Mouse (Mus musculus): Measurements from ENCODE around the gene Zfhx3. TPM values are rescaled to one million over a fixed set of nuclear protein-coding genes. Genes with fewer than 3 reads are reported as not detected.

Zfhx3 gene
- polyA plus RNA-seq, 1 experiment from 2014 or later = 2.4 TPM

GRCm38 (mm10) chr8:108778063-108778462, 835.6 kb downstream of the Zfhx3 start:
- no peaks in the 10 kb centered on the region for H3K27me3 ChIP-seq (replicated peaks; ENCODE audit: control insufficient read depth, insufficient read depth, low read length)
- H3K4me1 ChIP-seq (replicated peaks; ENCODE audit: control insufficient read depth, insufficient read depth, low read length) = no peaks in the 10 kb centered on the region
- no peaks in the 10 kb centered on the region for H3K9me3 ChIP-seq (ENCODE audit: control insufficient read depth)
- H3K36me3 ChIP-seq (ENCODE audit: control insufficient read depth, insufficient read depth) = no peaks in the 10 kb centered on the region
- WGBS = 89% methylated on average over 12 of the region's 12 CpGs
- H3K9ac ChIP-seq (ENCODE audit: low read depth, low read length) = no peak overlapping the region
- H3K4me2 ChIP-seq (replicated peaks; ENCODE audit: low read depth) = no peak overlapping the region
- TF ChIP-seq CTCF (IDR thresholded peaks at IDR 0.05; ENCODE audit: low read depth) = no peak
- no peak for ATAC-seq
- no peak overlapping the region for H3K27ac ChIP-seq (ENCODE audit: low read depth, low read length)
- no peak overlapping the region for H3K4me3 ChIP-seq (ENCODE audit: low read depth, low read length)

GRCm38 (mm10) chr8:108778551-108778950, 836.1 kb downstream of the Zfhx3 start:
- TF ChIP-seq CTCF (IDR thresholded peaks at IDR 0.05; ENCODE audit: low read depth) = no peak
- Histone ChIP-seq H3K9ac (ENCODE audit: low read depth, low read length) (no peak overlapping the region), H3K4me1 (replicated peaks; ENCODE audit: control insufficient read depth, insufficient read depth, low read length) (no peaks in the 10 kb centered on the region), H3K27me3 (replicated peaks; ENCODE audit: control insufficient read depth, insufficient read depth, low read length) (no peaks in the 10 kb centered on the region), H3K4me2 (replicated peaks; ENCODE audit: low read depth) (no peak overlapping the region), H3K4me3 (ENCODE audit: low read depth, low read length) (no peak overlapping the region), H3K36me3 (ENCODE audit: control insufficient read depth, insufficient read depth) (no peaks in the 10 kb centered on the region), H3K9me3 (ENCODE audit: control insufficient read depth) (no peaks in the 10 kb centered on the region), H3K27ac (ENCODE audit: low read depth, low read length) (no peak overlapping the region)
- WGBS = 81% methylated on average over 9 of the region's 9 CpGs
- ATAC-seq = no peak

DNA sequence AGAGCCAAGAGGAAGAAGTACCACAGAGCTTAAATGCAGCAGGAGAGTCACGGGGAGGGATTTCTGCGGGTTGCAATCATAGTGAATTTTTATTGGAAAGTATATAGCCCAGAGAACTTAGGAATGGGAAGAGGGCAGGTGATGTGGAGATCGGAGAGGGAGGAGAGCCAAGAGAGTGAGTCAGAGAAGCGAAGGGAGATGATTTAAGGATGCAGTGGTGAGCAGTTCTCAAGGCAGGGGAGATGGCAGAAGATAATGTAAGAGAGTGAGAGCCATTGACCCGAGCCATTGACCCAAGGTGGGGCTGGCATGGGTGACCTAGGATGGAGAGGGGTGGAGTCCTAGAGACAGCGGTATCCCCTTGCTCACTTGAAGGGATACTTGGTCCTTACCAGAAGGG, 838.3 kb downstream of the Zfhx3 start:
- Histone ChIP-seq H3K4me3 (ENCODE audit: low read depth, low read length) (no peak overlapping the region), H3K9me3 (ENCODE audit: control insufficient read depth) (no peaks in the 10 kb centered on the region), H3K4me1 (replicated peaks; ENCODE audit: control insufficient read depth, insufficient read depth, low read length) (no peaks in the 10 kb centered on the region), H3K27ac (ENCODE audit: low read depth, low read length) (no peak overlapping the region), H3K9ac (ENCODE audit: low read depth, low read length) (no peak overlapping the region), H3K36me3 (ENCODE audit: control insufficient read depth, insufficient read depth) (no peaks in the 10 kb centered on the region), H3K27me3 (replicated peaks; ENCODE audit: control insufficient read depth, insufficient read depth, low read length) (no peaks in the 10 kb centered on the region), H3K4me2 (replicated peaks; ENCODE audit: low read depth) (no peak overlapping the region)
- ATAC-seq = no peak
- no peak for TF ChIP-seq CTCF (IDR thresholded peaks at IDR 0.05; ENCODE audit: low read depth)
- 84% methylated on average over 6 of the region's 6 CpGs for WGBS

- 61% methylated on average over 5 of the region's 5 CpGs for WGBS
- H3K9me3 ChIP-seq (ENCODE audit: control insufficient read depth) = no peaks in the 10 kb centered on the region
- no peak overlapping the region for H3K9ac ChIP-seq (ENCODE audit: low read depth, low read length)
- no peak for ATAC-seq
- H3K4me2 ChIP-seq (replicated peaks; ENCODE audit: low read depth) = no peak overlapping the region
- H3K27me3 ChIP-seq (replicated peaks; ENCODE audit: control insufficient read depth, insufficient read depth, low read length) = no peaks in the 10 kb centered on the region
- no peaks in the 10 kb centered on the region for H3K4me1 ChIP-seq (replicated peaks; ENCODE audit: control insufficient read depth, insufficient read depth, low read length)
- no peak for TF ChIP-seq CTCF (IDR thresholded peaks at IDR 0.05; ENCODE audit: low read depth)
- no peaks in the 10 kb centered on the region for H3K36me3 ChIP-seq (ENCODE audit: control insufficient read depth, insufficient read depth)
- no peak overlapping the region for H3K4me3 ChIP-seq (ENCODE audit: low read depth, low read length)
- no peak overlapping the region for H3K27ac ChIP-seq (ENCODE audit: low read depth, low read length)
Measured at GRCm38 (mm10) chr8:108781192-108781591, 838.7 kb downstream of the Zfhx3 start.

DNA sequence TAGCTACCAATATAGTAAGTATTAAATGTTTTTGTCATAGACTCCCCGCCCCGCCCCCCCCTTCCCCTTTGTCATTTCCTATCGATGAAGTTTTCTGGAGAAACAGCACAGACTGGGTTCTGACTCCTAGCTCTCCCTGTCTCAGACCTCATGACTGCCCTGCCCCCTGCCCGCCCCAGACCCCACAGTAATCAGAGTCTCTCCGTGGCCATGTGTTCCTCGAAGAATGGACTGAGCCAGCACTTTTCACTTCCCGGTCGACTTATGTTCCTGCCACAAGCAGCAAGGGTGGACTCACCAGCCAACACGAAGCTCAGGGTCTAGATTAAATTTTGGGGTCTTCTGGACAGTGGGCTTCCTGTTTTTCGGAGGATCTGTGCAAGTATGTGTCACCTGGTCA, 840.7 kb downstream of the Zfhx3 start:
- no peak overlapping the region for H3K4me2 ChIP-seq (replicated peaks; ENCODE audit: low read depth)
- no peaks in the 10 kb centered on the region for H3K36me3 ChIP-seq (ENCODE audit: control insufficient read depth, insufficient read depth)
- TF ChIP-seq CTCF (IDR thresholded peaks at IDR 0.05; ENCODE audit: low read depth) = no peak
- H3K9ac ChIP-seq (ENCODE audit: low read depth, low read length) = no peak overlapping the region
- no peaks in the 10 kb centered on the region for H3K9me3 ChIP-seq (ENCODE audit: control insufficient read depth)
- no peaks in the 10 kb centered on the region for H3K4me1 ChIP-seq (replicated peaks; ENCODE audit: control insufficient read depth, insufficient read depth, low read length)
- no peak overlapping the region for H3K4me3 ChIP-seq (ENCODE audit: low read depth, low read length)
- WGBS = 63% methylated on average over 10 of the region's 10 CpGs
- no peak overlapping the region for H3K27ac ChIP-seq (ENCODE audit: low read depth, low read length)
- ATAC-seq = no peak
- no peaks in the 10 kb centered on the region for H3K27me3 ChIP-seq (replicated peaks; ENCODE audit: control insufficient read depth, insufficient read depth, low read length)

DNA sequence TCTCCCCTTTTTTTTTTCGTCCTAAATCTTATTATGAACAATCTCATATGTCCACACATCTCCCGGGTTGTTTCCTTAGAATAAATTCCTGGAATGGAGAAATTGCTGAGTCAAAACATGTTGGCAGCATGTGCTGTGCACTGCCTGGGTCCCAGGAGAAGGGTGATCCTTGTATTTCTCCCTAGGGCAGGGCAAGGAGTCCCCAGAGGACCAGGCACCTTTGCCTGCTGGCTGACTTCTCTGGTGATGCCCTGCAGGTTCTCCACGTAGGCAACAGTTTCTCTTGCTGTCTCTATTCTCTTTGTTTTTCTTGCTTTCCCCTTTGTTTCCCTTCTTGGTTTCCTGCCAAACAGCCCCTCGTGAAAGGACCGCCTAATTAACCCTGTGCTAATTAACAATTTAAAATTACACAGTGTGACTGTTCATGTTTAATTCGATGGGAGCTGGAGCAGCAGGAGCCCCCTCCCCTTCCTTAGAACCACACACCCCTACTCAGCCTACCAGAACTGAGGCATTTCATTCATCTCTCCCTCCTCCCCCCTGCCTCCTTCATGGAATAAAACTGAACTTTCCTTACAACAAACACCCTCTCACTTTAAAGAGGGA, 845.8 kb downstream of the Zfhx3 start:
- Histone ChIP-seq H3K27me3 (replicated peaks; ENCODE audit: control insufficient read depth, insufficient read depth, low read length) (no peaks in the 10 kb centered on the region), H3K9ac (ENCODE audit: low read depth, low read length) (no peak overlapping the region), H3K9me3 (ENCODE audit: control insufficient read depth) (no peaks in the 10 kb centered on the region), H3K4me1 (replicated peaks; ENCODE audit: control insufficient read depth, insufficient read depth, low read length) (no peaks in the 10 kb centered on the region), H3K4me2 (replicated peaks; ENCODE audit: low read depth) (no peak overlapping the region), H3K36me3 (ENCODE audit: control insufficient read depth, insufficient read depth) (peaks cover 16% of the 10 kb centered on the region), H3K27ac (ENCODE audit: low read depth, low read length) (no peak overlapping the region), H3K4me3 (ENCODE audit: low read depth, low read length) (no peak overlapping the region)
- WGBS = 53% methylated on average over 6 of the region's 6 CpGs
- no peak for ATAC-seq
- no peak for TF ChIP-seq CTCF (IDR thresholded peaks at IDR 0.05; ENCODE audit: low read depth)

DNA sequence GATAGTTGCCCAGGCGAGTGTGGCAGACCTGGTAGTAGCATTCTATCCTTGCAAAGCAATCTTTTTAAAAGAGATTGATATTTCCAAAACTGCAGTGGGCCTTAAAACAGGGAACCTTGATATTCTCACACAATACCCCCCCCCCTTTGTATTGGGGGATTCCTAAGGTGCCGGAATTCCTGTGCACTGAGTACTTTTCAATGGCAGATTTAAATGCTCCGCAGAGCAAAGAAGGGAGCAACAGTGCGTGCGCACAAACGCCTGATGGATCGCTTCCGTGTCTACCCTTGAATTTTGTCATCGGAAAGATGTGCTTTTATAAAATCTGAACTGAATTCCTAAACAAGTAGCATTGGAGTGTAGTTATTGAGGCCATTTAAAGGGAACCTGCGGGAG, 846.3 kb downstream of the Zfhx3 start:
- no peak overlapping the region for H3K9ac ChIP-seq (ENCODE audit: low read depth, low read length)
- WGBS = 62% methylated on average over 10 of the region's 10 CpGs
- peaks cover 21% of the 10 kb centered on the region for H3K36me3 ChIP-seq (ENCODE audit: control insufficient read depth, insufficient read depth)
- no peak for TF ChIP-seq CTCF (IDR thresholded peaks at IDR 0.05; ENCODE audit: low read depth)
- no peak overlapping the region for H3K4me2 ChIP-seq (replicated peaks; ENCODE audit: low read depth)
- H3K27me3 ChIP-seq (replicated peaks; ENCODE audit: control insufficient read depth, insufficient read depth, low read length) = no peaks in the 10 kb centered on the region
- no peaks in the 10 kb centered on the region for H3K4me1 ChIP-seq (replicated peaks; ENCODE audit: control insufficient read depth, insufficient read depth, low read length)
- H3K27ac ChIP-seq (ENCODE audit: low read depth, low read length) = no peak overlapping the region
- ATAC-seq = no peak
- no peaks in the 10 kb centered on the region for H3K9me3 ChIP-seq (ENCODE audit: control insufficient read depth)
- H3K4me3 ChIP-seq (ENCODE audit: low read depth, low read length) = no peak overlapping the region

Data from intestine, postnatal 0 days (tissue).